Mouse (Mus musculus) C2C12 (cell line): ENCODE data around the gene Kcnk13.

Source experiments
- CTCF ChIP-seq: IDR thresholded peaks from one replicate; pipeline ENCODE4 v1.5.1; 2011; ENCODE audit not compliant: control insufficient read depth, insufficient read depth, insufficient read length
- MAX ChIP-seq: IDR thresholded peaks from one replicate; pipeline ENCODE4 v1.6.1; 2011; ENCODE audit warnings: mild to moderate bottlenecking, control low read depth
- USF1 ChIP-seq: IDR thresholded peaks from one replicate; pipeline ENCODE4 v1.6.1; 2011; ENCODE audit warnings: low read depth, mild to moderate bottlenecking, control low read depth, moderate library complexity

DNA sequence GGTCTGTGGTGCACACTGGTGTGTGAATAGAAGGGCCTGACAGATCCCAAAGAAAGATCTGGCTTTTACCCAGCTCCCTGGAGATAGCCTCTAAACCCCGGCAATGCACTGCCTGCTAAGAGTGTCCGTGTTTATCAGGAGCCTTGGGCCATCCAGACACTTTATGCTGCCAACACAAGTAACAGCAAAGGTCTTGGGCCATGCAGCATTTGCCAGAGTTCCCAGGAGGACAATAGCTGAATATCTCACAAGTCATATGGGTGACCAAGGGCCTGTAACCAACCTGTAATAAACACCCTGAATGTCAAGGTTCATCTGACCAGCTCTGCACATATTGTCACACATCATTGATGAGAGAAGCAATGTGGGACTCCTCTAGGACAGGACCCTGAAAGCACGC is 123.7 kb downstream of the Kcnk13 start:
- TF ChIP-seq CTCF, result no peak
- no peak for TF ChIP-seq MAX
- no peak for TF ChIP-seq USF1
